Mouse (Mus musculus) olfactory bulb, adult 2 months (tissue): ENCODE data around the gene Csnk1g2.

ENCODE experiments used
- CTCF ChIP-seq: fragments of 200-500 bp; IDR thresholded peaks from 2 replicates; pipeline ENCODE4 v1.5.1; 2012; ENCODE audit warnings: low read depth, mild to moderate bottlenecking, low read length, moderate library complexity; ENCODE audit not compliant: insufficient read depth
- POLR2A ChIP-seq: fragments of 200-500 bp; IDR thresholded peaks from 2 replicates; pipeline ENCODE4 v1.6.1; 2012; ENCODE audit warnings: mild to moderate bottlenecking, low read depth, low read length, moderate library complexity; ENCODE audit not compliant: insufficient read depth

DNA sequence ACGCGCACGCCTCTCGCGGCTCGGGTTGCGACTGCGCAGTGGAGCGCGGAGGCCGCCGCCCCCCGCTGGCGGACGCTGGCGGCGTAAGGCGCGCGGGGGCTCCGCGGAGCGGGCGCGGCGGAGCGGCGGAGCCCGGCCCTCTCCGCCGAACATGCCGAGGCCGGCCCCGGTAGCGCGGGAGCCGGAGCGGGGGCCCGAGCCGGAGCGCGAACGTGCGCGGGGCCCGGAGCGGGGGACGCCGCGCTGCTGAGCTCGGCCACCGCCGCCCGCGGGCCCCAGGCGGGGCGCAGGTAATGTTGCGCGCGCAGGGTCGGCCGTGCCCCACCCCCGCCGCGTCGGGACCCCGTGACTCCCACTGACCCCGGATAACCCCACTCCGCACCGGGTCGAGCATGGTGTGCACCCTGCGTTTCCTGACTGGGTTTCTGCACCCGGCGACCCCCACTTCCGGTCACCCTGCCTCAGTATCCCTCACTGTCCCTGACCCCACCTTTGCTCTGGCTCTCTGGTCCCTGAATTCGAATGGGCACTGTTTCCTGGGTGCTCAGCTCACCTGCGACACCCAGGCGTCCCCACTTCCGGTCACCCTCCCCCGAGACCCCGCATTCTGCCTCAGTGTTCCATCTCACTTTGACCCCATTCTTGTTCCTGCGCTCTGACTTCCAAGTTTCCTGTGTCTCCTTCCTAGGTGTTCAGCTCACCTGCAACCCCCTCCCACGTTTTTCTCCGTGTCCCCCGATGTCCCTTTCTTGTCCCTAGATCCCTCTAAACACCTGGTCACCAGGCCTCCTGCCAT is at the start of gene Csnk1g2:
- TF ChIP-seq POLR2A, result peak; percentile 53
- no peak for TF ChIP-seq CTCF
